Mouse (Mus musculus) MEL (cell line): ENCODE measurements at regions not wholly inside any gene's neighbourhood (a gene's known extent, or its start where the extent isn't known, plus 50 kb on each side); places are given as distances from the start of the nearest gene placed in this dataset.

ENCODE experiments used
- DNase-seq: peaks from one replicate; pipeline ENCODE4 v3.0.0; 2011; ENCODE audit warnings: low read depth, low spot score
- H3K27ac ChIP-seq: 2 replicates; pipeline ENCODE4 v1.5.1; 2012; ENCODE audit warnings: low read depth, mild to moderate bottlenecking, control low read depth, low read length, moderate library complexity; ENCODE audit not compliant: control insufficient read depth
- H3K27me3 ChIP-seq, 2 experiments: fragments of 150-350 bp in 1 of 2; sonication (generic) in 1 of 2; 2 replicates each; pipeline ENCODE4 v1.6.1; 2012; ENCODE audit warnings: low read length in 2 of 2, mild to moderate bottlenecking in 2 of 2, improper control_type of control experiment in 1 of 2, moderate library complexity in 1 of 2; ENCODE audit not compliant: insufficient read depth in 2 of 2, control insufficient read depth in 1 of 2
- H3K36me3 ChIP-seq, 2 experiments: 2 replicates each; pipeline ENCODE4 v1.6.1; 2012 to 2014; ENCODE audit warnings: low read length in 2 of 2, improper control_type of control experiment in 1 of 2, inconsistent platforms in 1 of 2, mild to moderate bottlenecking in 1 of 2; ENCODE audit not compliant: insufficient read depth in 2 of 2, control insufficient read depth in 1 of 2
- H3K4me1 ChIP-seq, 2 experiments: fragments of 150-350 bp in 1 of 2; sonication (generic) in 1 of 2; 2 replicates each; pipeline ENCODE4 v1.6.1; 2012; ENCODE audit warnings: low read length in 2 of 2, improper control_type of control experiment in 1 of 2, mild to moderate bottlenecking in 1 of 2; ENCODE audit not compliant: insufficient read depth in 2 of 2, control insufficient read depth in 1 of 2
- H3K4me3 ChIP-seq, 2 experiments: fragments of 150-350 bp in 1 of 2; sonication (generic) in 1 of 2; 2 replicates each; pipeline ENCODE4 v1.5.1; 2012; ENCODE audit warnings: low read depth in 2 of 2, low read length in 2 of 2, mild to moderate bottlenecking in 2 of 2, moderate library complexity in 2 of 2, control low read depth in 1 of 2, improper control_type of control experiment in 1 of 2; ENCODE audit not compliant: control insufficient read depth in 1 of 2, insufficient read depth in 1 of 2
- H3K79me2 ChIP-seq: 2 replicates; pipeline ENCODE4 v1.6.1; 2012; ENCODE audit warnings: mild to moderate bottlenecking, low read length, moderate library complexity; ENCODE audit not compliant: control insufficient read depth, poor library complexity, insufficient read depth
- H3K9ac ChIP-seq: 2 replicates; pipeline ENCODE4 v1.6.1; 2012; ENCODE audit warnings: low read depth, mild to moderate bottlenecking, control low read depth, low read length, moderate library complexity; ENCODE audit not compliant: control insufficient read depth, poor library complexity, severe bottlenecking
- H3K9me3 ChIP-seq: fragments of 150-350 bp; sonication (generic); replicated peaks from 2 replicates; pipeline ENCODE4 v1.6.1; 2012; ENCODE audit warnings: mild to moderate bottlenecking, low read length, improper control_type of control experiment, moderate library complexity; ENCODE audit not compliant: insufficient read depth
- CHD2 ChIP-seq: IDR thresholded peaks from 2 replicates; pipeline ENCODE4 v1.6.1; 2011; ENCODE audit warnings: low read length, improper control_type of control experiment
- CTCF ChIP-seq, 3 experiments: IDR thresholded peaks in 2 of 3; conservative IDR thresholded peaks in 1 of 3; 2 replicates each; pipeline ENCODE4 v1.5.1; 2011 to 2012; ENCODE audit warnings: low read length in 3 of 3, low read depth in 2 of 3, mild to moderate bottlenecking in 2 of 3, improper control_type of control experiment in 1 of 3, inconsistent platforms in 1 of 3, mixed read lengths in 1 of 3, moderate library complexity in 1 of 3; ENCODE audit not compliant: control insufficient read depth in 1 of 3, insufficient read depth in 1 of 3, poor library complexity in 1 of 3, severe bottlenecking in 1 of 3
- E2F4 ChIP-seq: IDR thresholded peaks from 2 replicates; pipeline ENCODE4 v1.6.1; 2011; ENCODE audit warnings: low read depth, low read length, improper control_type of control experiment, borderline replicate concordance
- ELF1 ChIP-seq: IDR thresholded peaks from 2 replicates; pipeline ENCODE4 v1.6.1; 2014; ENCODE audit warnings: low read depth, mild to moderate bottlenecking, inconsistent platforms, low read length, improper control_type of control experiment, moderate library complexity
- EP300 ChIP-seq, 2 experiments: IDR thresholded peaks; 2 replicates each; pipeline ENCODE4 v1.6.1; 2011; ENCODE audit warnings: improper control_type of control experiment in 2 of 2, low read length in 2 of 2, low read depth in 1 of 2, mild to moderate bottlenecking in 1 of 2
- ETS1 ChIP-seq: IDR thresholded peaks from 2 replicates; pipeline ENCODE4 v1.6.1; 2012; ENCODE audit warnings: low read depth, mild to moderate bottlenecking, inconsistent platforms, low read length, improper control_type of control experiment, moderate library complexity
- GABPA ChIP-seq: IDR thresholded peaks from 2 replicates; pipeline ENCODE4 v1.6.1; 2012; ENCODE audit warnings: low read depth, mild to moderate bottlenecking, inconsistent platforms, low read length, improper control_type of control experiment, moderate library complexity
- GATA1 ChIP-seq: IDR thresholded peaks from 2 replicates; pipeline ENCODE4 v1.6.1; 2011; ENCODE audit warnings: low read depth, low read length, improper control_type of control experiment
- KAT2A ChIP-seq: conservative IDR thresholded peaks from 2 replicates; pipeline ENCODE4 v1.6.1; 2012; ENCODE audit warnings: low read depth, low read length, improper control_type of control experiment, inconsistent platforms
- MAFK ChIP-seq: IDR thresholded peaks from 2 replicates; pipeline ENCODE4 v1.6.1; 2011; ENCODE audit warnings: low read depth, mild to moderate bottlenecking, low read length, improper control_type of control experiment, borderline replicate concordance
- MAZ ChIP-seq: IDR thresholded peaks from 2 replicates; pipeline ENCODE4 v1.6.1; 2012; ENCODE audit warnings: low read depth, mild to moderate bottlenecking, inconsistent platforms, low read length, improper control_type of control experiment
- MEF2A ChIP-seq: IDR thresholded peaks from 2 replicates; pipeline ENCODE4 v1.6.1; 2014; ENCODE audit warnings: low read depth, mild to moderate bottlenecking, inconsistent platforms, low read length, improper control_type of control experiment; ENCODE audit not compliant: poor library complexity, insufficient replicate concordance, severe bottlenecking; ENCODE audit errors: extremely low read depth
- MXI1 ChIP-seq: IDR thresholded peaks from 2 replicates; pipeline ENCODE4 v1.6.1; 2011; ENCODE audit warnings: mild to moderate bottlenecking, low read depth, low read length, improper control_type of control experiment
- MYB ChIP-seq: IDR thresholded peaks from 2 replicates; pipeline ENCODE4 v1.6.1; 2011; ENCODE audit warnings: mild to moderate bottlenecking, low read depth, low read length, improper control_type of control experiment
- MYC ChIP-seq: IDR thresholded peaks from 2 replicates; pipeline ENCODE4 v1.6.1; 2011; ENCODE audit warnings: low read depth, mild to moderate bottlenecking, low read length, improper control_type of control experiment, moderate library complexity
- NELFE ChIP-seq: IDR thresholded peaks from 2 replicates; pipeline ENCODE4 v1.6.1; 2011; ENCODE audit warnings: low read depth, low read length, improper control_type of control experiment
- NRF1 ChIP-seq: IDR thresholded peaks from 2 replicates; pipeline ENCODE4 v1.6.1; 2014; ENCODE audit warnings: low read depth, mild to moderate bottlenecking, inconsistent platforms, low read length, improper control_type of control experiment, moderate library complexity; ENCODE audit not compliant: poor library complexity, insufficient read depth, severe bottlenecking
- POLR2A ChIP-seq, 2 experiments: IDR thresholded peaks; 2 replicates each; pipeline ENCODE4 v1.6.1; 2011 to 2012; ENCODE audit warnings: low read length in 2 of 2, mild to moderate bottlenecking in 2 of 2, control low read depth in 1 of 2, improper control_type of control experiment in 1 of 2, low read depth in 1 of 2, moderate library complexity in 1 of 2; ENCODE audit not compliant: control insufficient read depth in 1 of 2, insufficient read depth in 1 of 2, poor library complexity in 1 of 2
- RAD21 ChIP-seq: IDR thresholded peaks from 2 replicates; pipeline ENCODE4 v1.6.1; 2011; ENCODE audit warnings: mild to moderate bottlenecking, low read depth, low read length, improper control_type of control experiment
- RCOR1 ChIP-seq: IDR thresholded peaks from 2 replicates; pipeline ENCODE4 v1.6.1; 2012; ENCODE audit warnings: low read depth, mild to moderate bottlenecking, inconsistent platforms, low read length, improper control_type of control experiment
- TAL1 ChIP-seq: IDR thresholded peaks from 2 replicates; pipeline ENCODE4 v1.6.1; 2012; ENCODE audit warnings: mild to moderate bottlenecking, inconsistent platforms, low read length, moderate library complexity, mixed read lengths
- TCF12 ChIP-seq: IDR thresholded peaks from 2 replicates; pipeline ENCODE4 v1.6.1; 2014; ENCODE audit warnings: low read depth, mild to moderate bottlenecking, inconsistent platforms, low read length, improper control_type of control experiment, moderate library complexity
- UBTF ChIP-seq: IDR thresholded peaks from 2 replicates; pipeline ENCODE4 v1.6.1; 2012; ENCODE audit warnings: low read depth, mild to moderate bottlenecking, inconsistent platforms, low read length, improper control_type of control experiment, moderate library complexity, borderline replicate concordance; ENCODE audit not compliant: insufficient read depth
- USF2 ChIP-seq, 2 experiments: IDR thresholded peaks; 2 replicates each; pipeline ENCODE4 v1.6.1; 2011 to 2012; ENCODE audit warnings: improper control_type of control experiment in 2 of 2, low read length in 2 of 2, borderline replicate concordance in 1 of 2, inconsistent platforms in 1 of 2, low read depth in 1 of 2, mild to moderate bottlenecking in 1 of 2; ENCODE audit not compliant: insufficient read depth in 1 of 2
- ZMIZ1 ChIP-seq: IDR thresholded peaks from 2 replicates; pipeline ENCODE4 v1.6.1; 2012; ENCODE audit warnings: low read depth, mild to moderate bottlenecking, inconsistent platforms, low read length, improper control_type of control experiment, moderate library complexity

DNA sequence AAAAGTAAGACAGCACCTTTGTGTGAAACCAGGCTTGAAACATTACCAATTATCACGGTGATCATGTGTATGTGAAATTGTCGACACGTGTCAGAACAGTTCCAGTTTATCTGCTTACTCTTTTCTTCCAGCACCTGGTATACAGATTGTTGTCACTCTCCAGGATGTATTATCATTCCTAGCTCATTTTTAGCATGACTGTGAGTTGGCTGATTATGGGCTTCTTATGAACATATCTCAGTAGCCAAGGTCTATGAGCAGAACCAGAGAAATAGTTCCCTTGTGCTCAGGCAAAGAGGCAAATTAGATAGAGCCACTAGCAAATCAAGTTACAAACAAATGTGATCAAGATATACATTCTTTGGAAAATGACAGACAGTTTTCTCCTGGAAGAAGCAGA lies 70.2 kb upstream of the Adgra3 start:
- no peak overlapping the region for H3K4me3 ChIP-seq
- no peaks in the 10 kb centered on the region for H3K79me2 ChIP-seq
- peaks cover 3 to 17% of the 10 kb centered on the region in 2 experiments; a peak in 3 of 4 replicates for H3K4me1 ChIP-seq
- DNase-seq, result no peak
- no peak overlapping the region for H3K9ac ChIP-seq
- no peaks in the 10 kb centered on the region for H3K27me3 ChIP-seq
- no peak overlapping the region for H3K27ac ChIP-seq
- no peaks in the 10 kb centered on the region for H3K9me3 ChIP-seq
- peaks cover 0 to 21% of the 10 kb centered on the region in 2 experiments; a peak in 2 of 4 replicates for H3K36me3 ChIP-seq
- TF ChIP-seq ETS1 (0 out of 2 replicates have a peak, but pooled peaks have one; percentile 28), POLR2A (IDR thresholded peaks at IDR 0.05; ENCODE audit: control insufficient read depth in 1 of 2, insufficient read depth in 1 of 2, low read depth in 1 of 2, low read length in 2 of 2, poor library complexity in 1 of 2) (no peak), EP300 (IDR thresholded peaks at IDR 0.05; ENCODE audit: low read depth in 1 of 2, low read length in 2 of 2) (no peak), TCF12 (peak; percentile 17; the same call in 1 of the 2 replicates), MYC (no peak), NRF1 (no peak), MEF2A (no peak), RAD21 (no peak), GABPA (no peak), MXI1 (no peak), GATA1 (0 out of 2 replicates have a peak, but pooled peaks have one; percentile 10)
- TF ChIP-seq, all 39 proteins: peak for 3

DNA sequence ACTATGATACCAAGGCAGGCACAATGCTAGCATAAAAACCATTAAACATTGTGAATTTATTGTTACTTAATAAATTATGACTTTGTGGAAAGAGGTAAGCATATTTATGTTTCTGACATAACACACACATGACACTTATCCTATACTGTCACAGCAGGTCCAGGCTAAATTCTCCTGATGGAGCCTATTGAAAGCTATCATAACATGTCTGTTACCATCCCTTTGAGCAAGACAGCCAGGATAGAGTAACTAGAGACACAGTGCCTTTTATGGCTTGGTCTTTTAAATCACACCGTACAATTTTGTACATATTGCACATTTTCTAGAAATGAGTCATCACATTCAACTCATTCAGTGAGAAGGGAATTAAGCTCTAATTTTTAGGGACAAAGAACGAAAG lies 67.8 kb upstream of the Adgra3 start:
- DNase-seq, result no peak
- Histone ChIP-seq H3K4me1 (peaks cover 3 to 17% of the 10 kb centered on the region in 2 experiments; a peak in 3 of 4 replicates), H3K79me2 (no peaks in the 10 kb centered on the region), H3K9me3 (no peaks in the 10 kb centered on the region), H3K27ac (no peak overlapping the region), H3K4me3 (no peak overlapping the region), H3K27me3 (no peaks in the 10 kb centered on the region), H3K9ac (no peak overlapping the region), H3K36me3 (peaks cover 0 to 25% of the 10 kb centered on the region in 2 experiments; a peak in 2 of 4 replicates)
- TF ChIP-seq UBTF, result no peak

DNA sequence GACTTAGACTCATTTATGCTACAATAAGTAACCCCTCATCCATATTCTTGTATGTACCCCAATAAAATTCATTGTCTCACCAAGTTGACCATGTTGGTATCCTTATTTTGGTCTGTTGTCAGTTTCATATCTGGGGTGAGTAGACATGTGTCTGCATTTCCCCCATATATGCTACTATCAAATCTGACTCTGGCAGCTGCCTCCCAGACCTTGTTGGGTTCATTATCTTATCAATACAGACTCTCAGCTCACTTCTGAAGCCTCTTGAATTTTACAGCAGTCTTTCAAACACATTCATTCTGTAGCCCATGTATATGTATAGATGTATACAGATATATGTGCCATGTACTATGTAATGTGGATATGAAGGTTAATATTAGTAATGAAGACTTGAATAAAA lies 67.4 kb upstream of the Adgra3 start:
- no peak overlapping the region for H3K27ac ChIP-seq
- H3K79me2 ChIP-seq, result no peaks in the 10 kb centered on the region
- peaks cover 0 to 25% of the 10 kb centered on the region in 2 experiments; a peak in 2 of 4 replicates for H3K36me3 ChIP-seq
- no peak overlapping the region for H3K9ac ChIP-seq
- no peaks in the 10 kb centered on the region for H3K9me3 ChIP-seq
- H3K4me3 ChIP-seq, result no peak overlapping the region
- DNase-seq, result peak; percentile 65
- no peaks in the 10 kb centered on the region for H3K27me3 ChIP-seq
- peaks cover 3 to 17% of the 10 kb centered on the region in 2 experiments; a peak in 3 of 4 replicates for H3K4me1 ChIP-seq
- TF ChIP-seq MYB, result peak; percentile 31; the same call in 1 of the 2 replicates
- no peak for TF ChIP-seq NELFE
- TF ChIP-seq MXI1, result peak; percentile 45; the same call in 1 of the 2 replicates
- TF ChIP-seq MAFK, result 0 out of 2 replicates have a peak, but pooled peaks have one; percentile 32
- no peak for TF ChIP-seq CHD2
- peak; percentile 71 for TF ChIP-seq TAL1
- peak; percentile 84 for TF ChIP-seq RCOR1
- peak; percentile 88 for TF ChIP-seq ETS1
- no peak for TF ChIP-seq GABPA
- no peak for TF ChIP-seq MAZ
- no peak for TF ChIP-seq CTCF (IDR thresholded peaks at IDR 0.05 in 2 of 3, conservative IDR thresholded peaks at IDR 0.05 in 1 of 3; ENCODE audit: control insufficient read depth in 1 of 3, insufficient read depth in 1 of 3, low read depth in 2 of 3, low read length in 3 of 3, poor library complexity in 1 of 3, severe bottlenecking in 1 of 3)
- TF ChIP-seq ELF1, result no peak
- TF ChIP-seq USF2 (IDR thresholded peaks at IDR 0.05; ENCODE audit: borderline replicate concordance in 1 of 2, insufficient read depth in 1 of 2, low read depth in 1 of 2, low read length in 2 of 2), result no peak
- no peak for TF ChIP-seq KAT2A
- no peak for TF ChIP-seq E2F4
- TF ChIP-seq ZMIZ1, result no peak
